Mouse (Mus musculus) liver, embryonic 14.5 days (tissue): ENCODE measurements at regions not wholly inside any gene's neighbourhood (a gene's known extent, or its start where the extent isn't known, plus 50 kb on each side); places are given as distances from the start of the nearest gene placed in this dataset.

Experiments
- CTCF ChIP-seq: IDR thresholded peaks from 2 replicates; pipeline ENCODE4 v1.5.1; 2016; ENCODE audit warnings: antibody characterized with exemption, low read depth, control low read depth
- EP300 ChIP-seq: IDR thresholded peaks from 2 replicates; pipeline ENCODE4 v1.6.1; 2016; ENCODE audit warnings: antibody characterized with exemption, low read depth

GRCm38 (mm10) chr5:133935006-133935405 is 164.5 kb upstream of the Castor2 start:
- TF ChIP-seq CTCF (no peak), EP300 (no peak)
